Mouse (Mus musculus) embryonic facial prominence, embryonic 12.5 days (tissue): ENCODE data around the gene Tob2. TPM values are rescaled to one million over a fixed set of nuclear protein-coding genes. Genes with fewer than 3 reads are reported as not detected.

Source experiments
- ATAC-seq: fragments of 200-750 bp; cut with Nextera tagmentation; 2 replicates; pipeline ENCODE4 v1.8.0; 2017; ENCODE audit not compliant: insufficient number of reproducible peaks, insufficient read depth, low FRiP score, low TSS enrichment
- H3K27ac ChIP-seq: fragments of 300-500 bp; sonication (generic); 2 replicates; pipeline ENCODE4 v1.5.1; 2016; ENCODE audit warnings: mild to moderate bottlenecking
- H3K27me3 ChIP-seq: fragments of 300-500 bp; sonication (generic); 2 replicates; pipeline ENCODE4 v1.6.1; 2016; ENCODE audit warnings: mild to moderate bottlenecking, moderate library complexity
- H3K36me3 ChIP-seq: fragments of 300-500 bp; sonication (generic); 2 replicates; pipeline ENCODE4 v1.6.1; 2016; ENCODE audit warnings: mild to moderate bottlenecking
- H3K4me1 ChIP-seq: fragments of 300-500 bp; sonication (generic); 2 replicates; pipeline ENCODE4 v1.6.1; 2016
- H3K4me2 ChIP-seq: fragments of 300-500 bp; sonication (generic); replicated peaks from 2 replicates; pipeline ENCODE4 v1.6.1; 2016; ENCODE audit warnings: mild to moderate bottlenecking, moderate library complexity
- H3K4me3 ChIP-seq: fragments of 300-500 bp; sonication (generic); 2 replicates; pipeline ENCODE4 v1.5.1; 2016; ENCODE audit warnings: mild to moderate bottlenecking
- H3K9ac ChIP-seq: fragments of 300-500 bp; sonication (generic); 2 replicates; pipeline ENCODE4 v1.6.1; 2016; ENCODE audit warnings: mild to moderate bottlenecking, moderate library complexity
- H3K9me3 ChIP-seq: fragments of 300-500 bp; sonication (generic); 2 replicates; pipeline ENCODE4 v1.6.1; 2016; ENCODE audit warnings: mild to moderate bottlenecking, moderate library complexity
- WGBS: fragments of 180-500 bp; shearing (Covaris S2); methylation state at CpG from one replicate; pipeline ENCODE4 v1.1.7; 2016; 5-methylcytosine and 5-hydroxymethylcytosine counted together
- polyA plus RNA-seq: library from polyadenylated mRNA; unstranded; fragments of >200 nt; fragmentation: Nextera tagmentation; extraction: Ambion mirVana; gene quantifications from 2 replicates; pipeline ENCODE4 v1.2.1, GENCODE M21; 2016

Tob2 gene
- polyA plus RNA-seq, 1 experiment from 2014 or later, result 23.0 TPM

DNA sequence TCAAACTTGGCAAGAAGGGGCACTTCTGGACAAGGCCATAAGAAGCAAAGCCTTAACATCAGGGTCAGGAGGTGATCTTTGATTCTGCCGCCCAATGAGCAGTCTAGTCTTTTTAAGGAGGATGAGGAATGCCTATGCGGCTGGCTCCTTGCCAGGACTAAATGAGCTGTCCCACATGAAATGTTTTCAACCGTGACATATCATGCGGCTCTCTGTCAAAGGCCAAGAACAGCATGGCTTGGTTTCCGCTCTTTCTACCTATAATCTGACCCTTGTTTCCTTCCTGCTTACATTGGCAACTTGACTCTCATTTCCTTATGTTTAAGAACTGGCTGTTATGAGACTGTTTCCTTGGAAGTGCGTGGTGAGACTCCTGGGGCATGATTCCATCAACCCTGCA lies 53.0 kb downstream of the Tob2 start:
- H3K9me3 ChIP-seq, result no peaks in the 10 kb centered on the region
- H3K4me3 ChIP-seq, result no peak overlapping the region
- H3K36me3 ChIP-seq, result no peaks in the 10 kb centered on the region
- peaks cover 39% of the 10 kb centered on the region for H3K4me1 ChIP-seq
- H3K27ac ChIP-seq, result 0 out of 2 replicates have a peak overlapping the region, but pooled peaks have one; percentile 41
- no peak for ATAC-seq
- H3K4me2 ChIP-seq, result no peak overlapping the region
- 43% methylated on average over 6 of the region's 6 CpGs for WGBS
- no peaks in the 10 kb centered on the region; the same call in 1 of the 2 replicates for H3K27me3 ChIP-seq
- no peak overlapping the region for H3K9ac ChIP-seq

DNA sequence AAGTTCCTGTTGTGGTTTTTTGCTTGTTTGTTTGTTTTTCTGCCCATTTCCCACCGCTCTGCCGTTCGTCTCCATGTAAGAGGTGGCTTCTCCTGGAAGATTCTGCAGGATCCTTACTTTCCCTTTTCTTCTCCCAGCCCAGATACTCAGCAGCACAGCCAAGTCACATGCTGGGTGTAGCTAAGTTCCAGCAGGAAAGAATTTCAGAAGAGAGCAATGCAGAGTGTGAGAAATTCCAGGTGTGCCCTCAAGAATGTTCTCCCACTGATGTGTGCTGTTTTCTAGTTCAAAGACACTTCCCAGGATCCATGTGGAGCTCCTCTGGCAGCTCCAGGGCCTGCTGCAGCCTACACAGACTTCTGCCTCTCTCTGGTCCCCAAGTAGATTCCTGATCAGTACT lies 53.7 kb downstream of the Tob2 start:
- no peak overlapping the region for H3K9ac ChIP-seq
- H3K4me2 ChIP-seq, result no peak overlapping the region
- H3K9me3 ChIP-seq, result no peaks in the 10 kb centered on the region
- H3K27me3 ChIP-seq, result no peaks in the 10 kb centered on the region; the same call in 1 of the 2 replicates
- peaks cover 37% of the 10 kb centered on the region for H3K4me1 ChIP-seq
- H3K27ac ChIP-seq, result peak overlapping the region; percentile 4; the same call in 1 of the 2 replicates
- no peak overlapping the region for H3K4me3 ChIP-seq
- no peak for ATAC-seq
- WGBS, result 78% methylated on average over 3 of the region's 3 CpGs
- no peaks in the 10 kb centered on the region for H3K36me3 ChIP-seq

DNA sequence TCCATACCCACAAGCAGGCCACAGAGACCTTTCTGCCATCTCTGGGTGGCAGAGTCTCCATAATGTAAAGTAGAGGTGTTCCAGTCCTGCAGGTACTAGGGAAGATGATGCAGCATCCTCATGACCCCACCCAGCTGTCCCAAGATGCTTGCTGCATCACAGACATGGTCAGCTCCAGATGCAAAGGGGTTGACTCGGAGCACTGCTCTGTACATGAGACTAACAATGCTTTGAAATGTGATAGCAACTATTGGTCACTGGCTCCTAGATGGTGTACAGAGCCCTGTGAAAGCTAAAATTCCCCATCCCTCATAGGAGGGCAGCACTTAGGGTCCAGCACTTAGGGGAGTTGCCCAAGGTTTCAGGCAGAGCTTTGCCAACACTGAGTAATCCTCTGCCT lies 54.4 kb downstream of the Tob2 start:
- Histone ChIP-seq H3K9me3 (no peaks in the 10 kb centered on the region), H3K27ac (no peak overlapping the region), H3K4me2 (0 out of 2 replicates have a peak overlapping the region, but pooled peaks have one; percentile 10), H3K4me3 (no peak overlapping the region), H3K36me3 (no peaks in the 10 kb centered on the region), H3K27me3 (no peaks in the 10 kb centered on the region; the same call in 1 of the 2 replicates), H3K9ac (no peak overlapping the region), H3K4me1 (peaks cover 33% of the 10 kb centered on the region)
- WGBS, result 42% methylated on average over 1 of the region's 1 CpGs
- no peak for ATAC-seq

DNA sequence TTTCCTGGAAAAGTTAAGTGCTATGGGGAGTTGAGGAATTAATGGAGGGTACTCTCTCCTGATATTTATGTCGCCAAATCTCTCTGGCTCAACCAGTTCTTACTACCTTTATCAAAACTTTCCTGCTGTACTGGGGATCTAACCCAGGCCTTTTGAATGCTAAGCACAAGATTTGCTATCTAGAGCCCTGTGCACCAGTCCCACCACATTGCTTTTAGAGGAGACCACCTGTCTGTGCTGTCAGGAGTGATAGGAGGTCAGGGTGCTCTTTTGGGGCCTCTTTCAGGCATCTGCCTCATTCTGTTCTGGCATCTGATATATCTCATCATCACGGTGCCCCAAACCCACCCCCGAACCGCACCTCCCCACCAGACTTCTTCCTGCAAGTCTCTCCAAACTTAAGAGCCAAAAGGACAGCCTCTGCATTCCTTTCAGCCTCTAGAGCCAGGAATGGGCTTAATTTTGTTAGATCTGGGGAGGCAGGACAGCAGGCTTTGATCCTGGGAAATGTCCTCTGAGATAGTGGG lies 55.1 kb downstream of the Tob2 start:
- Histone ChIP-seq H3K4me3 (no peak overlapping the region), H3K4me1 (peaks cover 33% of the 10 kb centered on the region), H3K27ac (no peak overlapping the region; the same call in 1 of the 2 replicates), H3K27me3 (no peaks in the 10 kb centered on the region; the same call in 1 of the 2 replicates), H3K36me3 (no peaks in the 10 kb centered on the region), H3K9me3 (no peaks in the 10 kb centered on the region), H3K4me2 (peak overlapping the region; percentile 50), H3K9ac (no peak overlapping the region)
- WGBS, result 66% methylated on average over 4 of the region's 4 CpGs
- ATAC-seq, result no peak

DNA sequence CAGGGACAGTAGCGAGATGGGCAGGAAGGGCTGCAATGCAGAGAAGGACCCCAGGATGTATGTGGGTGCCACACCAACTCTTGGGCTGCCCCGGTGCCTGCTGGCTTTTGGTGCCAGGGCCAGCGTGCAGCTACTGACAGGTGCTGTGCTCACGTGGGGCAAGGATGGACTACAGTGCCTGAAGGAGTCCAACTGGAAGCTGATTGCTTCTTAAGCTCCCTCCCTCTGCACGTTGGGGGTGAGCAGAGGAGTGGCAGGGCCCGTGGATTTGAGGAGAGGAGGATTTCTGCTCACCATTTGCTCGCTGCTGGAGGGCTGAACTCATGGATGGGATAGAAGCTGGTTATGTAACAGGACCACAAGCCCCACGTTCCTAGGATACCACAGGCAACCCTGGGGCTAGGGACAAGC lies 55.6 kb downstream of the Tob2 start:
- peak overlapping the region; percentile 50 for H3K4me2 ChIP-seq
- H3K9ac ChIP-seq, result peak overlapping the region; percentile 2
- no peaks in the 10 kb centered on the region; the same call in 1 of the 2 replicates for H3K27me3 ChIP-seq
- 0 out of 2 replicates have a peak, but pooled peaks have one; percentile 0 for ATAC-seq
- no peaks in the 10 kb centered on the region for H3K9me3 ChIP-seq
- peak overlapping the region; percentile 19 for H3K4me3 ChIP-seq
- peak overlapping the region; percentile 58; the same call in 1 of the 2 replicates for H3K27ac ChIP-seq
- WGBS, result 13% methylated on average over 8 of the region's 8 CpGs
- H3K36me3 ChIP-seq, result 0 out of 2 replicates have a peak, but pooled peaks cover 2% of the 10 kb centered on the region
- H3K4me1 ChIP-seq, result peaks cover 33% of the 10 kb centered on the region

DNA sequence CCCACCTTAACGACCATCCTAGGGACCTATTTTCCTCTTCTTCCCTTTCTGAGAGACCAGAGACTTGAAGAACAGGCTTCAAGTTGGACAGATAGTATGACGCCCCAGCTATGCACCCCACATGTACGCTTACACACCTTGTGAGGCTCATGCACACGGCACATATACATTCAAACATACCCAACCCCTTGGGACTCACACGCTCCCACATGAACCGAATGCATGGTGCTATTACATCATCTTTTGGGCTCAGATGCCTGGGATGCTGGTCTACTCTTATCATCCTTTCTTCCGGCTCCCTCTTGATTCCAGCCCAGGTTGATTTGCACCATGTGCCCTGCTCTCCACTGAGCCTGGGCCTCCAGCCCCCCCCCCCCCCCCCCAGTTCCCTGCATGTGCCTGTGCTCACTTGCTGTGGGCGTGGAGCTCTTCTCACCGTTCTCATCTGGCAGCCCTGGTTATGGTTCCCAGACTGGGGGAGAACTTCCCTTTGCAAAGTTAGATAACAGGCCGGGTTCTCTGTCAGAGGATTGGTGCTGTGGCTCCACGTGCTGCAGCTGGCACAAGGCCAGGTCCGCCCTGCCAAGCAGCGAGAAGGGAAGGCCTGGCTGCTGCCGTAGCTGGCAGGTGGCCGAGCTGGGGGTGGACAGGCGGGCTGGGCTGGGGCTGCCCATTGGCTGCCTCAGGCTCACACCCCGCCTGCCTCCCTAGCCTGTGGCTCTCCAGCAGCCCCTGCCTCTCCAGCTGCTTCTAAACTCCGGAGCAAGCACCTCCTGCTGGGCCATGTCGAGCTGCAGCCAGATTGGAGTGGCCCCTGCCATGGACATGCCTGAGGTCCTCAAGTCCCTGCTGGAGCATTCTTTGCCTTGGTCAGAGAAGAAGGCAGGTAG lies 56.4 kb downstream of the Tob2 start, which contains the start of gene Tef:
Tef (plus strand) TSS at position 421 of the 890 bp plus-strand sequence.
- Histone ChIP-seq H3K4me2 (peak within 1 kb of the TSS; percentile 50), H3K27me3 (no peaks in the 10 kb centered on the region; the same call in 1 of the 2 replicates), H3K4me3 (peak within 1 kb of the TSS; percentile 19), H3K9ac (peak within 1 kb of the TSS; percentile 2), H3K27ac (peak within 1 kb of the TSS; percentile 58), H3K9me3 (no peaks in the 10 kb centered on the region), H3K4me1 (peaks cover 33% of the 10 kb centered on the region), H3K36me3 (0 out of 2 replicates have a peak, but pooled peaks cover 5% of the 10 kb centered on the region)
- peak; percentile 97 for ATAC-seq
- WGBS, result 27% methylated on average over 19 of the region's 19 CpGs

DNA sequence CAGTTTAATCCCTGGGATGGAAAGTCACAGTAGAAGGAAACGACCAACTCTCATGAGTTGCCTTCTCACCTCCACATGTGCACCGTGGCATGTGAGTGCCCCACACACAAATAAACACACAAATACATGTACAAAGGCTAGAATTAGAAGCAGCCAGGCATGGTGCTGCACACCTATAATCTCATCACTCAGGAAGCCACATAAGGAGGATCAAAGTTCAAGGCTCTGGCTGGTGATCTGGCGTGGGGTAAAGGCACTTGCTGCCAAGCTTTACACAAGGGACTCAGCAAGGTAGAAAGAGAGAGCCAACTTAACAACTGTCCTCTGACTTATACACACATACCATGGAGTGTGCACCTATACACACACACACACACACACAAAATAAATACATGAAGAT lies 58.2 kb downstream of the Tob2 start:
- H3K4me2 ChIP-seq, result no peak overlapping the region
- no peak overlapping the region for H3K4me3 ChIP-seq
- peaks cover 27% of the 10 kb centered on the region for H3K4me1 ChIP-seq
- H3K9ac ChIP-seq, result no peak overlapping the region
- no peaks in the 10 kb centered on the region for H3K9me3 ChIP-seq
- no peaks in the 10 kb centered on the region; the same call in 1 of the 2 replicates for H3K27me3 ChIP-seq
- 72% methylated on average over 3 of the region's 3 CpGs for WGBS
- 0 out of 2 replicates have a peak, but pooled peaks cover 10% of the 10 kb centered on the region for H3K36me3 ChIP-seq
- no peak overlapping the region for H3K27ac ChIP-seq
- no peak for ATAC-seq

DNA sequence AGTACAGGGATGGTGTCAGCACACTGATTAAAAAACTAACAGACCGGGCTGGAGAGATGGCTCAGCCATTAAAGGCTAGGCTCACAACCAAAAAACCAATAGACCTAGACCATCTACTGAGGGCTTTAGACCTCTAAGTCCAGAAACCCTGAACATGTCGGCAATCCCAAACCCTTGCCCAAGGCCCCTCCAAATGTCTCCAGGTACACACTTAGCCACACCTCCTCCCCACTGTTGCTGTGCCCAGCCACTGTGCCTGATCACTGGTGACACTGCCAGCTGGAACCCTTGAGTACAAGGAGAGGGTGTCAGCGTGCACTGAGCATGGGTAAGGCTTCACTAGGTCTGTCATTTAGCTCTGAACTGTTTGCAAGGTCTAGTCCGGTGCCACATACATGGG lies 60.2 kb downstream of the Tob2 start:
- Histone ChIP-seq H3K27ac (no peak overlapping the region), H3K9me3 (no peaks in the 10 kb centered on the region), H3K36me3 (peaks cover 24% of the 10 kb centered on the region), H3K4me2 (no peak overlapping the region), H3K27me3 (no peaks in the 10 kb centered on the region), H3K4me1 (peaks cover 17% of the 10 kb centered on the region), H3K4me3 (no peak overlapping the region), H3K9ac (no peak overlapping the region)
- 82% methylated on average over 4 of the region's 4 CpGs for WGBS
- ATAC-seq, result no peak

Other genes with a start within 250 kb of the Tob2 start
- 24.5 and 27.7 TPM in 2 replicates for gene L3mbtl2, start 194.9 kb downstream of the Tob2 start, polyA plus RNA-seq
- 7.6 and 8.5 TPM in 2 replicates for gene Chadl, start 161.5 kb downstream of the Tob2 start, polyA plus RNA-seq
- gene Zc3h7b, start 113.7 kb downstream of the Tob2 start, polyA plus RNA-seq, result 36.4 and 41.1 TPM in 2 replicates
- gene Rangap1, start 113.3 kb downstream of the Tob2 start, polyA plus RNA-seq, result 121 and 123 TPM in 2 replicates
- 29.7 and 30.9 TPM in 2 replicates for gene Tef, start 56.4 kb downstream of the Tob2 start, polyA plus RNA-seq
- 145 and 163 TPM in 2 replicates for gene Phf5a, start 13.1 kb upstream of the Tob2 start, polyA plus RNA-seq
- gene Aco2, start 13.5 kb upstream of the Tob2 start, polyA plus RNA-seq, result 146 and 155 TPM in 2 replicates
- 59.3 and 61.3 TPM in 2 replicates for gene Polr3h, start 67.4 kb upstream of the Tob2 start, polyA plus RNA-seq
- 12.8 and 15.9 TPM in 2 replicates for gene Csdc2, start 78.0 kb upstream of the Tob2 start, polyA plus RNA-seq
- gene Pmm1, start 102.1 kb upstream of the Tob2 start, polyA plus RNA-seq, result 25.5 and 26.0 TPM in 2 replicates
- not detected in 2 replicates for gene 1700029P11Rik, start 121.7 kb upstream of the Tob2 start, polyA plus RNA-seq
- 85.8 and 88.3 TPM in 2 replicates for gene Xrcc6, start 129.0 kb upstream of the Tob2 start, polyA plus RNA-seq
- 31.6 and 34.0 TPM in 2 replicates for gene Desi1, start 175.1 kb upstream of the Tob2 start, polyA plus RNA-seq
- 255 and 260 TPM in 2 replicates for gene Snu13, start 188.8 kb upstream of the Tob2 start, polyA plus RNA-seq
- gene 4930407I10Rik, start 200.4 kb upstream of the Tob2 start, polyA plus RNA-seq, result 0.04 TPM in 1 of 2 replicates, not detected in the other
- gene Mei1, start 211.2 kb upstream of the Tob2 start, polyA plus RNA-seq, result 0.09 and 0.10 TPM in 2 replicates